Mouse (Mus musculus): ENCODE data around the gene Drd4. TPM values are rescaled to one million over a fixed set of nuclear protein-coding genes. Genes with fewer than 3 reads are reported as not detected.
A peak's percentile ranks its signal among the peaks of the same experiment; 100 is the strongest.

The Drd4 gene
- total and polyA plus RNA-seq, 2 experiments from 2014 or later: 0.38 to 0.90 TPM

DNA sequence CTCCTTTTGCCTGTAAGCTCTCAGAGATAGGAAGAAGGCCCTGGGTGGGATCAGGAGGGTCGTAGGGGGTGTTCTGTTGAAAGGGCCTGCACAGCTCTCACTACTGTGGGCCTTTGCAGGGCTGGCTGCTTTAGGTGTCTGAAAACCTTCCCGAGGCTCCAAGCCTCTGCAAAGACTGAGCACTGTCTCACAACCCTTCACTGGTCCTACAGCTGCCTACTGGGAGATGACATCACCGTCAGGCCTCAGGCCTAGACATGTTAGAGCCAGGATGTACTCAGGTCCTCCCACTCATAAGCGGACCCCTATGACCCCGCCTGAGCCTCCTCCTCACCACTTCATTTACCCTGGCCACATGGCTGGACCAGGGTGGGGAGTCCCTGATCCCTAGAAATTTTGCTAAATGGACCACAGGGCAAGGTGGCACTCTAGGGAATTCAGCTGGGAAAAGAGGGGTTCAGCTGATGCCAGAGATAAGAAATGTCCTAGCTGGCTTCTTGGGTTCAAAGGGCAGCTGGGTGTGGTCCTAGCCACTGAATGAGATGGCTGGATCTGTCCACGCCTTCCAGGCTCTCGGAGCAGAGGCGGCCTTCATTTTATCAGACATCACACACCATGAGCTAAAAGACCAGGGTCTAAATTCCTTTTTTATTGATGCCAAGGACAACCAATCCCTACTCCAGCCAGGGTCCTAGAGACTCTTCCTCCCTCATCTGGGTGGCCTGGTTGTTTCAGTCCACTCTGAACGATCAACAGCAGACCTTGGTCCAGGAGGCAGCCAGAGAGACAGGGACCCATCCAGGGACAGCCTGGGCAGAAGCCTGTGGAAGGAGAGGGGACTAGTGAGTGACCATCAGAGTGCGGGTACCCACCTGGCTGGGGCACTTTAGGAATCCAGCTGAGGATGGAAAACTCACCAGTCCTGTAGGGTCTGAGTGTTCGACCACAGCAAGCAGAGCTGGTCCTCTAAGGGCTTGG, 13.8 kb upstream of the Drd4 start:
- no peak for TF ChIP-seq CTCF (IDR thresholded peaks at IDR 0.05; ENCODE audit: low read depth)
- Histone ChIP-seq H3K4me1 (ENCODE audit: insufficient read depth) (no peaks in the 10 kb centered on the region; the same call in 1 of the 2 replicates), H3K9me3 (ENCODE audit: low read length) (no peaks in the 10 kb centered on the region), H3K27me3 (ENCODE audit: insufficient read depth, low read length) (no peaks in the 10 kb centered on the region), H3K27ac (ENCODE audit: low read depth, low read length) (no peak overlapping the region), H3K9ac (no peak overlapping the region), H3K4me3 (ENCODE audit: low read depth, low read length) (no peak overlapping the region), H3K4me2 (ENCODE audit: low read depth) (peak overlapping the region; percentile 99; the same call in 1 of the 2 replicates), H3K36me3 (ENCODE audit: insufficient read depth) (no peaks in the 10 kb centered on the region)
- WGBS: 86% methylated on average over 11 of the region's 11 CpGs
- DNase-seq (no peak), ATAC-seq (no peak)

DNA sequence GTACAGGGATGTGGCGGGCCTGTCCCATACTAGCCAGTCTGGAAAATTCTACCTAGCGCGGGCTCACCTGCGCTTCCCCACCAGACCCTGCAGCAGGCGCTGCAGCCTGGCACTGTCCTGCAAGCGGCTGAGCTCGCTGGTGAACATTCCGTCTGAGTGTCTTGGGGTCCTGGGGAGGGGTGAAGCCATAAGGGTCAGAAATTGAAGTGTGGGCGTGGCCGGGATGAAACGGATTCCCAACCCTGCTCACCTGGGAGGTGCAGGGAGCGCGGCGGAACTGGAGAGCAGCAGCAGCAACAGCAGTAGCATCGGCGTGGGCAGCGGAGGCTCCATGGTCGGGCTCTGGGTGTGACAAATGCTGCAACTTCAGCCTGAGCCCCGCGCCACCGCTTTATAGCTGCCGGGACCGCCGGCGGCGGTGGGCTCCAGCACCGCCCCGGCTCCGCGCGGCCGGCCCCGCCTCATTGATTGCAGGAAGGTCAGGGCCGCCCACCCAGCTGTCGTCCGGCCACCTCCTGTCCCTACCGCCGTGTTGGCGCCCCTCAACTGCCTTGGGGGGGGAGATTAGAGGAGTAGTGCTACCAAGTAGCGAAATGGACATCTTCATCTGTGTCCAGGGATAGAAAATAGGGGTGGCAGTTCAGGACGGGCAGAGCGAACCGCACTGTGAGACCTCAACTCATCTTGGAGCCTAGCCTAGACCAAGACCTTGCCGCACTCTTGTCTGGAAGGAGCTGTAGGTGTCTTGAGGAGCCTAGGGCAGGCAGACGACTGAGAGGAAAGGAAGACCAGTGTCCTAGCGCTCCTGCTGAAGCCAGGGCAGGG, 12.8 kb upstream of the Drd4 start, which contains the start of gene Sct:
TSS of gene Sct (minus strand) at position 368 of the 825 bp plus-strand sequence.
- no peaks in the 10 kb centered on the region for H3K9me3 ChIP-seq (ENCODE audit: low read length)
- H3K27me3 ChIP-seq (ENCODE audit: insufficient read depth, low read length): no peaks in the 10 kb centered on the region
- no peaks in the 10 kb centered on the region for H3K36me3 ChIP-seq (ENCODE audit: insufficient read depth)
- ATAC-seq: peak; percentile 84
- H3K27ac ChIP-seq (ENCODE audit: low read depth, low read length): no peak within 1 kb of the TSS
- H3K4me2 ChIP-seq (ENCODE audit: low read depth): peak within 1 kb of the TSS; percentile 99
- H3K4me1 ChIP-seq (ENCODE audit: insufficient read depth): no peaks in the 10 kb centered on the region; the same call in 1 of the 2 replicates
- H3K4me3 ChIP-seq (ENCODE audit: low read depth, low read length): peak within 1 kb of the TSS; percentile 45
- DNase-seq: peak; percentile 62
- H3K9ac ChIP-seq: peak within 1 kb of the TSS; percentile 59
- WGBS: 3% methylated on average over 46 of the region's 46 CpGs
- peak; percentile 69 for TF ChIP-seq CTCF (IDR thresholded peaks at IDR 0.05; ENCODE audit: low read depth)

DNA sequence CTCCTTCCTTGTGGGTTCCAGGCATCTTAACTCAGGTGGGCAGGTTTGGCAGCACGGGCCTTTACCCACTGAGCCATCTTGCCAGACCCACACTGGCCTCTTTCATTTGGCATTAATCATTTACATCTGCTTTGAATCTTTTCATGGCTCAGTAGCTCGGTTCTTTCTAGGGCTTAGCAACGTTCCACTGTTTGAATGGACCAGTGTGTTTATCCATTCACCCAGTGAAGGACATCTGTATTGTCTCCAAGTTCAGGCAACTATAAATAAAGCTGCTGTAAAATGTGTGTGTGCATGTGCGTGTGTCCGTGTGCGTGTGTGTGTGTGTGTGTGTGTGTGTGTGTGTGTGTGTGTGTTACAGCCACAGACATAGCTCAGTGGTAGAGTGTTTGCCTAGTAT, 10.4 kb upstream of the Drd4 start:
- H3K9me3 ChIP-seq (ENCODE audit: low read length): no peaks in the 10 kb centered on the region
- no peak overlapping the region for H3K4me3 ChIP-seq (ENCODE audit: low read depth, low read length)
- no peaks in the 10 kb centered on the region; the same call in 1 of the 2 replicates for H3K4me1 ChIP-seq (ENCODE audit: insufficient read depth)
- ATAC-seq: peak; percentile 44; the same call in 1 of the 2 replicates
- H3K9ac ChIP-seq: no peak overlapping the region
- WGBS: 18% methylated on average over 6 of the region's 6 CpGs
- no peaks in the 10 kb centered on the region for H3K36me3 ChIP-seq (ENCODE audit: insufficient read depth)
- DNase-seq: no peak
- no peak for TF ChIP-seq CTCF (IDR thresholded peaks at IDR 0.05; ENCODE audit: low read depth)
- H3K27ac ChIP-seq (ENCODE audit: low read depth, low read length): no peak overlapping the region
- no peaks in the 10 kb centered on the region for H3K27me3 ChIP-seq (ENCODE audit: insufficient read depth, low read length)
- H3K4me2 ChIP-seq (ENCODE audit: low read depth): no peak overlapping the region

DNA sequence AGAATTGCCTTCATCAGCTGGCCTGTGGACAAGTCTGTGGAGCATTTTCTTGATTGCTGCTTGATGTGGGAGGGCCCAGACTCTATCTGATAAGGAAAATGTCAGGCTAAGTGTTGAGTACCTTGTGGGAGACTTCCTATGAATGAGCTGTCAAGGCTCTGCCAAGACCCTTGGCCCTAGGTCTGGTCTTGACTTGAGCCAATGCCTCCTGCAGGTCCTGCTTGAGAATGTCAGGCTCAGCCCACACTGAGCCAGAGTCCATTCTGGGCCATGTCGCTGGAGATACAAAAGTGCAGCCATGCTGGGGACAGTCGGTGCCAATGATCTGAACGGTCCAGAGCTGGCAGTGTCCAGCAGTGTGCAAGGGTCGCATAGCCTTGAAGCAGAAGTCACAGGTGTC, 9.1 kb upstream of the Drd4 start:
- no peak for TF ChIP-seq CTCF (IDR thresholded peaks at IDR 0.05; ENCODE audit: low read depth)
- Histone ChIP-seq H3K9ac (no peak overlapping the region), H3K27me3 (ENCODE audit: insufficient read depth, low read length) (no peaks in the 10 kb centered on the region), H3K36me3 (ENCODE audit: insufficient read depth) (no peaks in the 10 kb centered on the region), H3K4me2 (ENCODE audit: low read depth) (no peak overlapping the region), H3K9me3 (ENCODE audit: low read length) (no peaks in the 10 kb centered on the region), H3K4me3 (ENCODE audit: low read depth, low read length) (no peak overlapping the region), H3K4me1 (ENCODE audit: insufficient read depth) (no peaks in the 10 kb centered on the region; the same call in 1 of the 2 replicates), H3K27ac (ENCODE audit: low read depth, low read length) (no peak overlapping the region)
- ATAC-seq (no peak), DNase-seq (no peak)
- WGBS: 84% methylated on average over 4 of the region's 4 CpGs

DNA sequence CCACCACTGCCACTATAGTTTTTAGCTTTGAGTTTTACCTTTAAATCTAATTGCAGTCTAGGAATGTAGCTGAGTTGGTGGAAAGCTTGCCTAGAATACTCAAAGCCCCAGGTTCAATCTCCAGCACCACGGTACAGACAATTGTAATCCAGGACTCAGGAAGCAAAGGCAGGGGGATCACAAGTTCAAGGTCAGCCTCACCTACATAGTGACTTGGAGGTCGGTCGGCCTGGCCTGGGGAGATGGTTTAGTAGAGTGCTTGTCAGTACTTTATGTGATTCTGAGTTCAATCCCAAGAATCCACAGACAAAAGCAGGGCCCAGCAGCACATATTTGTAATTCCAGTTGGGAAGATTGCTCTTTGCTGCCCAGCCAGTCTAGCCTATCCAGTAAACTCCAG, 3.8 kb upstream of the Drd4 start:
- no peak for DNase-seq
- Histone ChIP-seq H3K27me3 (ENCODE audit: insufficient read depth, low read length) (peaks cover 9% of the 10 kb centered on the region), H3K27ac (ENCODE audit: low read depth, low read length) (no peak overlapping the region), H3K4me2 (ENCODE audit: low read depth) (no peak overlapping the region), H3K9me3 (ENCODE audit: low read length) (no peaks in the 10 kb centered on the region), H3K36me3 (ENCODE audit: insufficient read depth) (no peaks in the 10 kb centered on the region), H3K4me1 (ENCODE audit: insufficient read depth) (0 out of 2 replicates have a peak, but pooled peaks cover 3% of the 10 kb centered on the region), H3K4me3 (ENCODE audit: low read depth, low read length) (no peak overlapping the region), H3K9ac (no peak overlapping the region)
- 86% methylated on average over 3 of the region's 3 CpGs for WGBS
- no peak for TF ChIP-seq CTCF (IDR thresholded peaks at IDR 0.05; ENCODE audit: low read depth)
- ATAC-seq: no peak

DNA sequence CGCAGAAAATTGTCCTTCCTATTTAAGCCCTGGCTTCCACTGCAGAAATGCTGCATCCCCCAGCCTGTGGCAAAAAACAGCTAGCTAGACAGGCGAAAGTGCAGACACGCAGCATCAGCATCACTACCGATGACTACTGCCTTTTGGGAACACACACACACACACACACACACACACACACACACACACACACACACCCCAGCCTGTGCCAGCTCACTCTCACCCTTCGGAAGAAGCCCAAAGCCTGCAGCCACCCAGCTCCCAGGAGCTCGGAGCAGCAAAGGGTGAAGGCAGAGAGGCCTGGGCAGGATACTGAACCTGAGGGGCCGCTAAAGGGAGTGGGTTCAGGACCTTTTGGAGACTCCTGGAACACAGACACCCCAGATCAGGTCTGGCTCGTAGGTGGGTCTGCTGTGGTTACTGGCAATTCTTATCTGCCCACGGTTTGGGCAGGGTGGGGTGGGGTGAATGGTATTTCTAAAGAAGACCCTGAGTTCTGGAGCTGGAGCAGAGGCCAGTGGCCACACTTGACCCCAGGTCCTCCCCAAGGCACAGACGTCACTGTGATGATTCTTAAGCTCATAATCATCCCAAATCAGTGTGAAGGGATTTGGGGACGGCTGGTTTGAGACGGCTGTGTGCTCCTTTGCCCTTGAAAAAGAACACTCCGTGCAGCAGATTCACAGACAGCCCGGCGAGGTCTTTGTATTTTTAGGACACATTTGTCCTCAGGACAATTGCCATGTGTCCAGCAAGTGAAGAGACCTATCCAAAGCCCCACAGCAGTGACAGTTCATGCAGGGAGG, 980 bp downstream of the Drd4 start:
- Histone ChIP-seq H3K4me1 (ENCODE audit: insufficient read depth) (peaks cover 6% of the 10 kb centered on the region; the same call in 1 of the 2 replicates), H3K27me3 (ENCODE audit: insufficient read depth, low read length) (peaks cover 32% of the 10 kb centered on the region), H3K9me3 (ENCODE audit: low read length) (no peaks in the 10 kb centered on the region), H3K4me3 (ENCODE audit: low read depth, low read length) (peak overlapping the region; percentile 50), H3K4me2 (ENCODE audit: low read depth) (peak overlapping the region; percentile 96), H3K9ac (peak overlapping the region; percentile 64; the same call in 1 of the 2 replicates), H3K27ac (ENCODE audit: low read depth, low read length) (no peak overlapping the region), H3K36me3 (ENCODE audit: insufficient read depth) (peaks cover 9% of the 10 kb centered on the region)
- ATAC-seq (peak; percentile 26; the same call in 1 of the 2 replicates), DNase-seq (no peak)
- no peak for TF ChIP-seq CTCF (IDR thresholded peaks at IDR 0.05; ENCODE audit: low read depth)
- 41% methylated on average over 15 of the region's 15 CpGs for WGBS
